ENCODE assay signal across 8 mouse cellular contexts in genomic region chr13:92750976-92751518, GRCm38 (mm10). TPM values are rescaled to one million over a fixed set of nuclear protein-coding genes. Genes with fewer than 3 reads are reported as not detected.
A peak's percentile ranks its signal among the peaks of the same experiment; 100 is the strongest.
DNase-seq lines count a peak whose midpoint lies in the region; ATAC-seq and TF ChIP-seq lines count a peak whose summit lies in the region.

No protein-coding gene starts in this region.

- DNase-seq in Muller cell, postnatal 12 days (ENCODE audit: inconsistent ontology term) = peak; percentile 76
- peak; percentile 70 for DNase-seq in c-Kit-positive CD71-positive TER-119-positive erythroid progenitor cells, embryonic 14.5 days (ENCODE audit: low spot score)
- peak; percentile 82 for DNase-seq in forebrain, embryonic 11.5 days (ENCODE audit: low spot score)
- peak; percentile 74 to 77 for DNase-seq in heart, postnatal 14 days
- DNase-seq in large intestine, adult 2 months (ENCODE audit: low read depth, low spot score) = peak; percentile 67
- DNase-seq in liver, postnatal 0 days = peak; percentile 77
- peak; percentile 75 for DNase-seq in thymus, postnatal 25 days

- no peak overlapping the region for H3K4me3 ChIP-seq in forebrain, embryonic 11.5 days (ENCODE audit: low read depth, low read length)
- H3K4me3 ChIP-seq in liver, postnatal 0 days (ENCODE audit: low read depth, low read length) = no peak overlapping the region
- H3K4me3 ChIP-seq in neural tube, embryonic 14.5 days (ENCODE audit: low read depth, low read length) = no peak overlapping the region

- H3K4me1 ChIP-seq in forebrain, embryonic 11.5 days (replicated peaks; ENCODE audit: control insufficient read depth, insufficient read depth, low read length) = peaks cover 3% of the 10 kb centered on the region; the same call in 1 of the 2 replicates
- H3K4me1 ChIP-seq in liver, postnatal 0 days (ENCODE audit: insufficient read depth) = no peaks in the 10 kb centered on the region
- H3K4me1 ChIP-seq in neural tube, embryonic 14.5 days (ENCODE audit: control insufficient read depth, insufficient read depth, low read length) = no peaks in the 10 kb centered on the region

- no peak overlapping the region for H3K9ac ChIP-seq in forebrain, embryonic 11.5 days (ENCODE audit: low read length)
- no peak overlapping the region for H3K9ac ChIP-seq in liver, postnatal 0 days (replicated peaks)
- no peak overlapping the region for H3K9ac ChIP-seq in neural tube, embryonic 14.5 days (replicated peaks; ENCODE audit: low read depth, low read length)

- 21% methylated on average over 7 of the region's 7 CpGs for WGBS in forebrain, embryonic 11.5 days
- WGBS in large intestine, adult 2 months = 8% methylated on average over 7 of the region's 7 CpGs
- WGBS in liver, postnatal 0 days (ENCODE audit: insufficient replicate concordance) = 14% methylated on average over 7 of the region's 7 CpGs
- WGBS in neural tube, embryonic 14.5 days = 19% methylated on average over 7 of the region's 7 CpGs

- H3K27me3 ChIP-seq in forebrain, embryonic 11.5 days (ENCODE audit: control insufficient read depth, insufficient read depth, low read length) = no peaks in the 10 kb centered on the region
- H3K27me3 ChIP-seq in liver, postnatal 0 days (ENCODE audit: insufficient read depth, low read length) = no peaks in the 10 kb centered on the region
- no peaks in the 10 kb centered on the region for H3K27me3 ChIP-seq in neural tube, embryonic 14.5 days (ENCODE audit: control insufficient read depth, insufficient read depth, low read length)

- no peak overlapping the region for H3K27ac ChIP-seq in forebrain, embryonic 11.5 days (ENCODE audit: low read depth, low read length)
- H3K27ac ChIP-seq in liver, postnatal 0 days (ENCODE audit: low read depth) = no peak overlapping the region
- H3K27ac ChIP-seq in neural tube, embryonic 14.5 days (ENCODE audit: low read depth, low read length) = no peak overlapping the region

- no peak overlapping the region for H3K4me2 ChIP-seq in forebrain, embryonic 11.5 days (ENCODE audit: low read depth, low read length, severe bottlenecking)
- peak overlapping the region; percentile 49; the same call in 1 of the 2 replicates for H3K4me2 ChIP-seq in liver, postnatal 0 days (ENCODE audit: low read depth, low read length)
- H3K4me2 ChIP-seq in neural tube, embryonic 14.5 days (ENCODE audit: low read depth, low read length) = peak overlapping the region; percentile 26; the same call in 1 of the 2 replicates

- ATAC-seq in forebrain, embryonic 11.5 days (replicated peaks; ENCODE audit: low FRiP score) = peak; percentile 72
- ATAC-seq in liver, postnatal 0 days = peak; percentile 70
- ATAC-seq in neural tube, embryonic 14.5 days (ENCODE audit: low read depth) = peak; percentile 77

- H3K36me3 ChIP-seq in forebrain, embryonic 11.5 days (ENCODE audit: control insufficient read depth, insufficient read depth, low read length) = no peaks in the 10 kb centered on the region
- no peaks in the 10 kb centered on the region for H3K36me3 ChIP-seq in liver, postnatal 0 days (replicated peaks; ENCODE audit: insufficient read depth, low read length)
- no peaks in the 10 kb centered on the region for H3K36me3 ChIP-seq in neural tube, embryonic 14.5 days (ENCODE audit: control insufficient read depth, insufficient read depth, low read length)

- TF ChIP-seq EP300 in liver, postnatal 0 days (IDR thresholded peaks at IDR 0.05; ENCODE audit: low read depth) = no peak

- no peaks in the 10 kb centered on the region for H3K9me3 ChIP-seq in forebrain, embryonic 11.5 days (ENCODE audit: control insufficient read depth, low read length)
- H3K9me3 ChIP-seq in liver, postnatal 0 days (ENCODE audit: low read length) = no peaks in the 10 kb centered on the region
- H3K9me3 ChIP-seq in neural tube, embryonic 14.5 days (ENCODE audit: control insufficient read depth, low read length) = no peaks in the 10 kb centered on the region

- intact Hi-C loops in heart, postnatal 14 days (cut with DNase I) = loop anchor here (1.0 to 5.0 kb wide), 7 partner anchors 116 to 966 kb away; partner anchors contain the start of gene Cmya5

- TF ChIP-seq CTCF in liver, postnatal 0 days (IDR thresholded peaks at IDR 0.05; ENCODE audit: low read depth) = peak; percentile 93

RNA-seq across cellular contexts. Expression of gene Thbs4, which starts 43.6 kb away (rescaled TPM):
- 1.8 and 2.0 TPM in 2 replicates for polyA plus RNA-seq in forebrain, embryonic 11.5 days (2014; fragmentation: Nextera tagmentation; extraction: Ambion mirVana)
- 1 to 10 TPM; 4.8 to 5.5 TPM for total RNA-seq in heart, postnatal 14 days (2021)
- 1.8 and 2.9 TPM in 2 replicates for polyA plus RNA-seq in large intestine, adult 2 months (2012; rRNA removed)
- 0.06 and 0.19 TPM in 2 replicates for polyA plus RNA-seq in liver, postnatal 0 days (2015; fragmentation: Nextera tagmentation; extraction: Ambion mirVana)
- polyA plus RNA-seq in neural tube, embryonic 14.5 days (2014; fragmentation: Nextera tagmentation; extraction: Ambion mirVana) = 1.4 and 2.3 TPM in 2 replicates
